Mouse (Mus musculus): ENCODE results near the gene Fbxw9.

DNA sequence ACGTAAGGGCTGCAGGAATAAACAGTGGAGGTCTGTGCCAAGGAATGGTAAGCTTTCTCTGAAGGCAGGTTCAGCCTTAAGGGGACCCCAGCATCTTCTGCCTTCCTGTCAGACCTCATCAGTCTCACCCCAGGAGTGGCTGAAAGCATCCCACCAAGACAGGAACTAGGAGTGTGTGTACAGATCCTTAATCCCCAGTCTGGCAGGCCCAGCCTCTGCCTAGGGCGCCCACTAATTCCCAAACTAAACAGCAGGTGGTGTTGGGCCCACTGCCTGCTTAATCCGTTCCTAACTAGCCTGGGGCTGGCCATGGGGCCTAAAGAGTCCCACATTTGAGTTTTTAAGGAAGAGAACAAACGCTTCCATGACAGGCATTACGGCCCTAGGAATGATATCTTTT, 42.6 kb upstream of the Fbxw9 start:
- TF ChIP-seq CTCF (conservative IDR thresholded peaks at IDR 0.05; ENCODE audit: insufficient read depth, insufficient read length, low read depth, low read length) (no peak), POLR2A (IDR thresholded peaks at IDR 0.05; ENCODE audit: low read depth, low read length) (no peak)

Data from kidney, adult 2 months (tissue).